Mouse (Mus musculus) brain, embryonic 14.5 days (tissue): Measurements from ENCODE around the gene Spata5.

Experiments
- CTCF ChIP-seq: fragments of 200-500 bp; IDR thresholded peaks from 2 replicates; pipeline ENCODE4 v1.5.1; 2012; ENCODE audit warnings: inconsistent platforms, mild to moderate bottlenecking, moderate library complexity, borderline replicate concordance; ENCODE audit not compliant: insufficient read depth, insufficient read length; ENCODE audit errors: extremely low read depth
- POLR2A ChIP-seq: fragments of 200-500 bp; IDR thresholded peaks from 2 replicates; pipeline ENCODE4 v1.6.1; 2012; ENCODE audit warnings: mild to moderate bottlenecking, inconsistent platforms, borderline replicate concordance; ENCODE audit not compliant: poor library complexity, insufficient read depth, insufficient read length, severe bottlenecking; ENCODE audit errors: extremely low read depth

DNA sequence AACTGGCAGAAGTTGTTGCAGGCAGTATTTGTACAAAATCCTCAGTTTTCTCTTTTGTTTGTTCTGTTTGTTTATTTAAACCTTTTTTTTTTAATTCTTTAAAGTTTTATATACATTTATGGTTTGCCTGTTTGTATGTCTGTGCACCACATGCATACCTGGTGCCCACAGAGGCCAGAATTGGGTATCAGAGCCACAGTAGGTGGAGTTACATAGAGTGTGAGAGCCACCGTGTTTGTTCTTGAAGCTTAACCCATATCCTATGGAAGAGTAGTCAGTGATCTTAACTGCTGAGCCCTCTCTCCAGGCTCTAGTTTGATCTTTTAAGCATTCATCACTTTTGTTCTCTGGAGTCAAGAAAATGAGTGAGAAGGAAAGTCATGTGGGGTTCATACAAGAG, 130.9 kb downstream of the Spata5 start:
- TF ChIP-seq POLR2A (no peak), CTCF (no peak)
